Mouse (Mus musculus) cerebellum, adult (tissue): Measurements from ENCODE around the gene Gm21679.
"Not testable (repeated sequence)": the region's sequence is repeated elsewhere in the genome, so short reads cannot be mapped to it uniquely, and the experiment has no call there.

ENCODE experiments used
- ATAC-seq: cut with Nextera tagmentation; 2 replicates; pipeline ENCODE4 v1.9.2; 2017; ENCODE audit warnings: mild to moderate bottlenecking, moderate library complexity, mixed read lengths; ENCODE audit not compliant: insufficient number of reproducible peaks, low FRiP score, low TSS enrichment

The Gm21679 gene

DNA sequence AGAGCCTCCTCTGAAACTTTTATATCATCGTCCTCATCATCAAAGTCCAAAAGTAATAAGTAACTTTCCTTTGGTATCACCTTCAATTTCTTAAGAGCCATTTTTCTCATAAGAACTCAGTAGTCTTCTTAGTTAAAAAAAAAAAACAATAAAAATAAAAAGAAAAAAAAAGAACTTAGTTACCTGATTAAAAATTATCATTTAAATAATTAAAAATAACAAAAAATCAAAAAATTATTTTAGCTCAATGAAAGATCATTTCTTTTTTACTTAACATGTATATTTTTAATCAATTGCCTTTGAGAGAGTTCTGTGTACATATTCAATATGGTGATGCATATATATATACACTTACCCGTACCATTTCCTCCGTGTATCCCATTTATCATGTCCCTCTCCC is at the start of gene Gm21679:
Gm21679 (minus strand) TSS at position 101 of the 400 bp plus-strand sequence.
- not testable (repeated sequence) for ATAC-seq
